Mouse (Mus musculus): ENCODE results near the gene Egln2. TPM values are rescaled to one million over a fixed set of nuclear protein-coding genes. Genes with fewer than 3 reads are reported as not detected.

Gene Egln2
- polyA plus RNA-seq, 2 experiments, result 11.7 to 23.3 TPM

- no peak overlapping the region for H3K4me2 ChIP-seq (ENCODE audit: low read depth)
- no peak overlapping the region for H3K9ac ChIP-seq (replicated peaks)
- peaks cover 4% of the 10 kb centered on the region for H3K36me3 ChIP-seq (replicated peaks; ENCODE audit: control insufficient read depth, insufficient read depth, low read depth)
- peaks cover 0 to 16% of the 10 kb centered on the region in 2 experiments; a peak in 3 of 4 replicates for H3K4me1 ChIP-seq (replicated peaks; ENCODE audit: control insufficient read depth in 2 of 2, insufficient read depth in 2 of 2, low read length in 1 of 2)
- no peak overlapping the region for H3K4me3 ChIP-seq (ENCODE audit: insufficient read depth in 1 of 2, low read depth in 2 of 2, low read length in 2 of 2)
- 68% methylated on average over 5 of the region's 5 CpGs for WGBS (ENCODE audit: insufficient replicate concordance)
- H3K27ac ChIP-seq, result no peak overlapping the region
- no peaks in the 10 kb centered on the region for H3K27me3 ChIP-seq (ENCODE audit: control insufficient read depth, insufficient read depth, low read length)
- DNase-seq (ENCODE audit: low read depth in 3 of 3, low spot score in 3 of 3) (no peak), ATAC-seq (ENCODE audit: insufficient read depth) (no peak)
- TF ChIP-seq CTCF (IDR thresholded peaks at IDR 0.05; ENCODE audit: low read depth) (no peak), EP300 (IDR thresholded peaks at IDR 0.05; ENCODE audit: low read depth) (no peak)
- H3K9me3 ChIP-seq (ENCODE audit: control insufficient read depth, low read length), result no peaks in the 10 kb centered on the region
Measured at GRCm38 (mm10) chr7:27162780-27163449, 3.7 kb downstream of the Egln2 start.

- DNase-seq (ENCODE audit: low read depth in 3 of 3, low spot score in 3 of 3) (no peak), ATAC-seq (ENCODE audit: insufficient read depth) (no peak)
- H3K36me3 ChIP-seq (replicated peaks; ENCODE audit: control insufficient read depth, insufficient read depth, low read depth), result peaks cover 4% of the 10 kb centered on the region
- TF ChIP-seq CTCF (IDR thresholded peaks at IDR 0.05; ENCODE audit: low read depth) (no peak), EP300 (IDR thresholded peaks at IDR 0.05; ENCODE audit: low read depth) (no peak)
- 61% methylated on average over 4 of the region's 4 CpGs for WGBS (ENCODE audit: insufficient replicate concordance)
- peaks cover 0 to 7% of the 10 kb centered on the region in 2 experiments; a peak in 3 of 4 replicates for H3K4me1 ChIP-seq (replicated peaks; ENCODE audit: control insufficient read depth in 2 of 2, insufficient read depth in 2 of 2, low read length in 1 of 2)
- H3K27ac ChIP-seq, result no peak overlapping the region
- no peak overlapping the region for H3K4me2 ChIP-seq (ENCODE audit: low read depth)
- no peak overlapping the region for H3K9ac ChIP-seq (replicated peaks)
- H3K4me3 ChIP-seq (ENCODE audit: insufficient read depth in 1 of 2, low read depth in 2 of 2, low read length in 2 of 2), result no peak overlapping the region
- no peaks in the 10 kb centered on the region for H3K9me3 ChIP-seq (ENCODE audit: control insufficient read depth, low read length)
- no peaks in the 10 kb centered on the region for H3K27me3 ChIP-seq (ENCODE audit: control insufficient read depth, insufficient read depth, low read length)
Measured at GRCm38 (mm10) chr7:27161744-27162143, 4.9 kb downstream of the Egln2 start.

- Histone ChIP-seq H3K4me3 (ENCODE audit: insufficient read depth in 1 of 2, low read depth in 2 of 2, low read length in 2 of 2) (no peak overlapping the region), H3K27me3 (ENCODE audit: control insufficient read depth, insufficient read depth, low read length) (no peaks in the 10 kb centered on the region), H3K4me1 (replicated peaks; ENCODE audit: control insufficient read depth in 2 of 2, insufficient read depth in 2 of 2, low read length in 1 of 2) (peaks cover 0 to 7% of the 10 kb centered on the region in 2 experiments; a peak in 3 of 4 replicates), H3K36me3 (replicated peaks; ENCODE audit: control insufficient read depth, insufficient read depth, low read depth) (peaks cover 4% of the 10 kb centered on the region), H3K27ac (no peak overlapping the region), H3K4me2 (ENCODE audit: low read depth) (no peak overlapping the region), H3K9ac (replicated peaks) (no peak overlapping the region), H3K9me3 (ENCODE audit: control insufficient read depth, low read length) (no peaks in the 10 kb centered on the region)
- DNase-seq (ENCODE audit: low read depth in 3 of 3, low spot score in 3 of 3) (no peak), ATAC-seq (ENCODE audit: insufficient read depth) (no peak)
- no peak for TF ChIP-seq CTCF (IDR thresholded peaks at IDR 0.05; ENCODE audit: low read depth)
- TF ChIP-seq EP300 (IDR thresholded peaks at IDR 0.05; ENCODE audit: low read depth), result no peak
- WGBS (ENCODE audit: insufficient replicate concordance), result 53% methylated on average over 3 of the region's 3 CpGs
Measured at GRCm38 (mm10) chr7:27160921-27161320, 5.7 kb downstream of the Egln2 start.

- ATAC-seq (ENCODE audit: insufficient read depth), result peak; percentile 76
- peak; percentile 52 to 66 (median 56) for DNase-seq (ENCODE audit: low read depth in 3 of 3, low spot score in 3 of 3)
- Histone ChIP-seq H3K9me3 (ENCODE audit: control insufficient read depth, low read length) (no peaks in the 10 kb centered on the region), H3K27ac (no peak overlapping the region), H3K9ac (replicated peaks) (no peak overlapping the region), H3K27me3 (ENCODE audit: control insufficient read depth, insufficient read depth, low read length) (no peaks in the 10 kb centered on the region), H3K4me1 (replicated peaks; ENCODE audit: control insufficient read depth in 2 of 2, insufficient read depth in 2 of 2, low read length in 1 of 2) (peaks cover 0 to 7% of the 10 kb centered on the region in 2 experiments; a peak in 2 of 4 replicates), H3K4me3 (ENCODE audit: insufficient read depth in 1 of 2, low read depth in 2 of 2, low read length in 2 of 2) (no peak overlapping the region), H3K4me2 (ENCODE audit: low read depth) (no peak overlapping the region), H3K36me3 (replicated peaks; ENCODE audit: control insufficient read depth, insufficient read depth, low read depth) (peaks cover 4% of the 10 kb centered on the region)
- WGBS (ENCODE audit: insufficient replicate concordance), result 10% methylated on average over 8 of the region's 8 CpGs
- TF ChIP-seq EP300 (IDR thresholded peaks at IDR 0.05; ENCODE audit: low read depth) (no peak), CTCF (IDR thresholded peaks at IDR 0.05; ENCODE audit: low read depth) (peak; percentile 99)
Measured at GRCm38 (mm10) chr7:27159882-27160281, 6.7 kb downstream of the Egln2 start.

- H3K9ac ChIP-seq (replicated peaks), result no peak overlapping the region
- H3K27ac ChIP-seq, result no peak overlapping the region
- H3K4me1 ChIP-seq (replicated peaks; ENCODE audit: control insufficient read depth in 2 of 2, insufficient read depth in 2 of 2, low read length in 1 of 2), result peaks cover 0 to 7% of the 10 kb centered on the region in 2 experiments; a peak in 2 of 4 replicates
- no peak overlapping the region for H3K4me3 ChIP-seq (ENCODE audit: insufficient read depth in 1 of 2, low read depth in 2 of 2, low read length in 2 of 2)
- H3K27me3 ChIP-seq (ENCODE audit: control insufficient read depth, insufficient read depth, low read length), result no peaks in the 10 kb centered on the region
- DNase-seq (ENCODE audit: low read depth in 3 of 3, low spot score in 3 of 3), result no peak
- no peak for ATAC-seq (ENCODE audit: insufficient read depth)
- H3K36me3 ChIP-seq (replicated peaks; ENCODE audit: control insufficient read depth, insufficient read depth, low read depth), result peaks cover 4% of the 10 kb centered on the region
- TF ChIP-seq EP300 (IDR thresholded peaks at IDR 0.05; ENCODE audit: low read depth) (no peak), CTCF (IDR thresholded peaks at IDR 0.05; ENCODE audit: low read depth) (no peak)
- H3K9me3 ChIP-seq (ENCODE audit: control insufficient read depth, low read length), result no peaks in the 10 kb centered on the region
- WGBS (ENCODE audit: insufficient replicate concordance), result 81% methylated on average over 6 of the region's 6 CpGs
- H3K4me2 ChIP-seq (ENCODE audit: low read depth), result no peak overlapping the region
Measured at GRCm38 (mm10) chr7:27159256-27159655, 7.3 kb downstream of the Egln2 start.
